Mouse (Mus musculus) hindbrain, embryonic 13.5 days (tissue): ENCODE measurements around the gene Rab3gap1. TPM values are rescaled to one million over a fixed set of nuclear protein-coding genes. Genes with fewer than 3 reads are reported as not detected.
"Not testable (repeated sequence)": the region's sequence is repeated elsewhere in the genome, so short reads cannot be mapped to it uniquely, and the experiment has no call there.

Experiments used
- ATAC-seq: fragments of 200-750 bp; cut with Nextera tagmentation; 2 replicates; pipeline ENCODE4 v1.8.0; 2017; ENCODE audit warnings: moderate TSS enrichment; ENCODE audit not compliant: low FRiP score
- H3K27ac ChIP-seq: fragments of 300-500 bp; sonication (generic); 2 replicates; pipeline ENCODE4 v1.5.1; 2015; ENCODE audit warnings: inconsistent platforms, mild to moderate bottlenecking, moderate library complexity
- H3K27me3 ChIP-seq: fragments of 300-500 bp; sonication (generic); 2 replicates; pipeline ENCODE4 v1.6.1; 2015; ENCODE audit warnings: mild to moderate bottlenecking, inconsistent platforms
- H3K36me3 ChIP-seq: fragments of 300-500 bp; sonication (generic); 2 replicates; pipeline ENCODE4 v1.6.1; 2015; ENCODE audit warnings: mild to moderate bottlenecking, inconsistent platforms
- H3K4me1 ChIP-seq: fragments of 300-500 bp; sonication (generic); replicated peaks from 2 replicates; pipeline ENCODE4 v1.6.1; 2015; ENCODE audit warnings: inconsistent platforms
- H3K4me2 ChIP-seq: fragments of 300-500 bp; sonication (generic); 2 replicates; pipeline ENCODE4 v1.6.1; 2015; ENCODE audit warnings: inconsistent platforms, mild to moderate bottlenecking, moderate library complexity
- H3K4me3 ChIP-seq: fragments of 300-500 bp; sonication (generic); 2 replicates; pipeline ENCODE4 v1.5.1; 2015; ENCODE audit warnings: mild to moderate bottlenecking, inconsistent platforms
- H3K9ac ChIP-seq: fragments of 300-500 bp; sonication (generic); 2 replicates; pipeline ENCODE4 v1.6.1; 2015; ENCODE audit warnings: mild to moderate bottlenecking, inconsistent platforms
- H3K9me3 ChIP-seq: fragments of 300-500 bp; sonication (generic); 2 replicates; pipeline ENCODE4 v1.6.1; 2016; ENCODE audit warnings: inconsistent platforms
- WGBS: fragments of 180-500 bp; shearing (Covaris S2); methylation state at CpG from one replicate; pipeline ENCODE4 v1.1.7; 2015; 5-methylcytosine and 5-hydroxymethylcytosine counted together
- polyA plus RNA-seq: library from polyadenylated mRNA; unstranded; fragments of >200 nt; fragmentation: Nextera tagmentation; extraction: Ambion mirVana; gene quantifications from 2 replicates; pipeline ENCODE4 v1.2.1, GENCODE M21; 2015

Gene Rab3gap1
- polyA plus RNA-seq, 1 experiment from 2014 or later: 20.7 TPM

GRCm38 (mm10) chr1:127942231-127942630, 73.7 kb downstream of the Rab3gap1 start:
- Histone ChIP-seq H3K4me3 (no peak overlapping the region), H3K9me3 (peaks cover 3% of the 10 kb centered on the region; the same call in 1 of the 2 replicates), H3K27me3 (no peaks in the 10 kb centered on the region), H3K4me2 (no peak overlapping the region), H3K9ac (no peak overlapping the region), H3K36me3 (peaks cover 77% of the 10 kb centered on the region), H3K4me1 (no peaks in the 10 kb centered on the region; the same call in 1 of the 2 replicates), H3K27ac (no peak overlapping the region)
- 94% methylated on average over 10 of the region's 10 CpGs for WGBS
- ATAC-seq: no peak

- peaks cover 3% of the 10 kb centered on the region; the same call in 1 of the 2 replicates for H3K9me3 ChIP-seq
- H3K27ac ChIP-seq: no peak overlapping the region
- no peak overlapping the region for H3K4me2 ChIP-seq
- peaks cover 74% of the 10 kb centered on the region for H3K36me3 ChIP-seq
- no peak overlapping the region for H3K9ac ChIP-seq
- 89% methylated on average over 6 of the region's 6 CpGs for WGBS
- no peaks in the 10 kb centered on the region; the same call in 1 of the 2 replicates for H3K4me1 ChIP-seq
- no peaks in the 10 kb centered on the region for H3K27me3 ChIP-seq
- ATAC-seq: no peak
- H3K4me3 ChIP-seq: no peak overlapping the region
Observed at GRCm38 (mm10) chr1:127943516-127943915, 74.9 kb downstream of the Rab3gap1 start.

GRCm38 (mm10) chr1:127945696-127946575, 77.4 kb downstream of the Rab3gap1 start:
- peak overlapping the region; percentile 64 for H3K27ac ChIP-seq
- no peak for ATAC-seq
- no peak overlapping the region for H3K9ac ChIP-seq
- no peaks in the 10 kb centered on the region for H3K9me3 ChIP-seq
- H3K4me1 ChIP-seq: no peaks in the 10 kb centered on the region; the same call in 1 of the 2 replicates
- H3K27me3 ChIP-seq: no peaks in the 10 kb centered on the region
- no peak overlapping the region for H3K4me2 ChIP-seq
- 89% methylated on average over 3 of the region's 3 CpGs for WGBS
- peaks cover 50% of the 10 kb centered on the region for H3K36me3 ChIP-seq
- H3K4me3 ChIP-seq: no peak overlapping the region

GRCm38 (mm10) chr1:127946615-127947249, 78.2 kb downstream of the Rab3gap1 start:
- no peak for ATAC-seq
- H3K4me1 ChIP-seq: no peaks in the 10 kb centered on the region; the same call in 1 of the 2 replicates
- WGBS: 90% methylated on average over 5 of the region's 5 CpGs
- no peaks in the 10 kb centered on the region for H3K27me3 ChIP-seq
- H3K4me2 ChIP-seq: no peak overlapping the region
- no peak overlapping the region for H3K9ac ChIP-seq
- peaks cover 43% of the 10 kb centered on the region for H3K36me3 ChIP-seq
- no peak overlapping the region for H3K4me3 ChIP-seq
- H3K27ac ChIP-seq: no peak overlapping the region
- H3K9me3 ChIP-seq: no peaks in the 10 kb centered on the region

GRCm38 (mm10) chr1:127948748-127949147, 80.2 kb downstream of the Rab3gap1 start:
- no peaks in the 10 kb centered on the region for H3K9me3 ChIP-seq
- H3K4me3 ChIP-seq: no peak overlapping the region
- WGBS: 95% methylated on average over 5 of the region's 5 CpGs
- H3K4me1 ChIP-seq: no peaks in the 10 kb centered on the region; the same call in 1 of the 2 replicates
- peaks cover 23% of the 10 kb centered on the region for H3K36me3 ChIP-seq
- no peak overlapping the region for H3K9ac ChIP-seq
- ATAC-seq: no peak
- H3K27ac ChIP-seq: no peak overlapping the region
- no peak overlapping the region for H3K4me2 ChIP-seq
- H3K27me3 ChIP-seq: no peaks in the 10 kb centered on the region

GRCm38 (mm10) chr1:127952276-127952675, 83.7 kb downstream of the Rab3gap1 start:
- WGBS: 92% methylated on average over 4 of the region's 4 CpGs

GRCm38 (mm10) chr1:127954198-127954597, 85.6 kb downstream of the Rab3gap1 start:
- 80% methylated on average over 4 of the region's 4 CpGs for WGBS
- not testable (repeated sequence) for H3K9ac ChIP-seq, H3K4me3 ChIP-seq, H3K9me3 ChIP-seq, H3K4me2 ChIP-seq, ATAC-seq, H3K27me3 ChIP-seq, H3K27ac ChIP-seq, H3K36me3 ChIP-seq, H3K4me1 ChIP-seq

More at GRCm38 (mm10) chr1:127952276-127952675, 83.7 kb downstream of the Rab3gap1 start:
- H3K27me3 ChIP-seq: no peaks in the 10 kb centered on the region
- no peaks in the 10 kb centered on the region for H3K9me3 ChIP-seq
- no peak overlapping the region for H3K9ac ChIP-seq
- no peak overlapping the region for H3K27ac ChIP-seq
- no peak overlapping the region for H3K4me2 ChIP-seq
- ATAC-seq: no peak
- no peak overlapping the region for H3K4me3 ChIP-seq
- H3K4me1 ChIP-seq: no peaks in the 10 kb centered on the region
- peaks cover 9% of the 10 kb centered on the region for H3K36me3 ChIP-seq

- no peak for ATAC-seq
- Histone ChIP-seq H3K27me3 (no peaks in the 10 kb centered on the region), H3K4me2 (no peak overlapping the region), H3K4me1 (peaks cover 13% of the 10 kb centered on the region), H3K36me3 (no peaks in the 10 kb centered on the region), H3K9me3 (no peaks in the 10 kb centered on the region), H3K27ac (no peak overlapping the region), H3K4me3 (no peak overlapping the region), H3K9ac (no peak overlapping the region)
- WGBS: 90% methylated on average over 4 of the region's 4 CpGs
Observed at GRCm38 (mm10) chr1:127954800-127955199, 86.2 kb downstream of the Rab3gap1 start.

- H3K4me2 ChIP-seq: no peak overlapping the region
- no peak overlapping the region for H3K4me3 ChIP-seq
- H3K9ac ChIP-seq: no peak overlapping the region
- H3K36me3 ChIP-seq: 0 out of 2 replicates have a peak, but pooled peaks cover 6% of the 10 kb centered on the region
- no peaks in the 10 kb centered on the region for H3K27me3 ChIP-seq
- H3K9me3 ChIP-seq: no peaks in the 10 kb centered on the region
- 90% methylated on average over 1 of the region's 1 CpGs for WGBS
- no peak for ATAC-seq
- peaks cover 14% of the 10 kb centered on the region for H3K4me1 ChIP-seq
- no peak overlapping the region for H3K27ac ChIP-seq
Observed at GRCm38 (mm10) chr1:127956524-127956923, 88.0 kb downstream of the Rab3gap1 start.

- Histone ChIP-seq H3K27me3 (no peaks in the 10 kb centered on the region), H3K36me3 (0 out of 2 replicates have a peak, but pooled peaks cover 6% of the 10 kb centered on the region), H3K9ac (no peak overlapping the region), H3K27ac (peak overlapping the region; percentile 77), H3K4me3 (no peak overlapping the region), H3K4me1 (peaks cover 14% of the 10 kb centered on the region), H3K4me2 (no peak overlapping the region), H3K9me3 (no peaks in the 10 kb centered on the region)
- 31% methylated on average over 5 of the region's 5 CpGs for WGBS
- ATAC-seq: peak; percentile 75; the same call in 1 of the 2 replicates
Observed at GRCm38 (mm10) chr1:127958801-127959200, 90.2 kb downstream of the Rab3gap1 start.

- no peak overlapping the region for H3K4me3 ChIP-seq
- 0 out of 2 replicates have a peak, but pooled peaks cover 6% of the 10 kb centered on the region for H3K36me3 ChIP-seq
- H3K4me2 ChIP-seq: 0 out of 2 replicates have a peak overlapping the region, but pooled peaks have one; percentile 6
- H3K4me1 ChIP-seq: peaks cover 14% of the 10 kb centered on the region
- no peaks in the 10 kb centered on the region for H3K27me3 ChIP-seq
- peak overlapping the region; percentile 77 for H3K27ac ChIP-seq
- 30% methylated on average over 7 of the region's 7 CpGs for WGBS
- H3K9ac ChIP-seq: no peak overlapping the region
- peak; percentile 46; the same call in 1 of the 2 replicates for ATAC-seq
- H3K9me3 ChIP-seq: no peaks in the 10 kb centered on the region
Observed at GRCm38 (mm10) chr1:127959312-127959718, 90.7 kb downstream of the Rab3gap1 start.

- ATAC-seq: no peak
- 93% methylated on average over 1 of the region's 1 CpGs for WGBS
Observed at GRCm38 (mm10) chr1:127961140-127961539, 92.6 kb downstream of the Rab3gap1 start.

More at GRCm38 (mm10) chr1:127961140-127961539, 92.6 kb downstream of the Rab3gap1 start:
- Histone ChIP-seq H3K36me3 (0 out of 2 replicates have a peak, but pooled peaks cover 6% of the 10 kb centered on the region), H3K27me3 (no peaks in the 10 kb centered on the region), H3K4me3 (no peak overlapping the region), H3K9ac (no peak overlapping the region), H3K4me1 (peaks cover 14% of the 10 kb centered on the region), H3K4me2 (no peak overlapping the region), H3K9me3 (no peaks in the 10 kb centered on the region), H3K27ac (no peak overlapping the region)
